Mouse (Mus musculus) liver, postnatal 0 days (tissue): ENCODE data around the gene Helq.

Experiments
- CTCF ChIP-seq: sonication (generic); IDR thresholded peaks from 2 replicates; pipeline ENCODE4 v1.5.1; 2016; ENCODE audit warnings: antibody characterized with exemption, low read depth
- EP300 ChIP-seq: IDR thresholded peaks from 2 replicates; pipeline ENCODE4 v1.6.1; 2016; ENCODE audit warnings: antibody characterized with exemption, low read depth, mild to moderate bottlenecking

DNA sequence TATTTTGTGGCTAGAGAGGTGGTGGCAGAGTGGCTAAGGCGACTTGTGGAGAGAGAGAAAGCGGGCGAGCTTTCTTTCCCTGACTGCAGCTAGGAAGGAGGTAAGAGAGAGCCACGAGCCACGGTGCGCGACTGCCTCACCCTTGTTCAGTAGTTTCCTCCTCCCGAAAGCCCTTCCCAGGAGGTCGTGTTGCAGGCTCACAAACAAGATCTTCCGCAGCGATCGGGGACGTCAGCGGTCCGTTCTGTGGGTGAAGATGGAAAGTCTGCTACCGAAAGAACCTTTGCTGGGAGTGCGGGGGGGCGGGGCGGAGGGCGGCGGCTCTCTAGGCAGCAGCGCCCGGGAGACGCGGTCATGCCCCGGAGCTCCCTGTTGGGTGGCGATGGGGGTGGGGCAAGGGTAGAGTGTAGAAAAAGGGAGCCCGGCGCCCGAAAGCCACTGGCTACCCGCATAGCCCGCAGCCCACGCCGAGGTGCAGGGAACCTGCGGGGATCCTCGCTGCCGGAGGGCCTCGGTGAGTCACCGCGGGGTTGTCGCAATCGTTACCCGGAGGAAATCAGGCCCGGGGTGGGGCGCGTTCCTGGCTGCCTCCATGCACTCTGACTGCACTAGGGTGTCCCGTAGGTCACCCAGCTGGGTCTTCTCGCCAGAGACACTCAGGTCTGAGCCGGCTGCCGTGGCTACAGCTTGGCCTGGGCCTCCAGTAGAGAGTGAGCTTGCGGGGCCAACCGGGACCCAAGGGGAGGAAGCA, 47.6 kb upstream of the Helq start:
- TF ChIP-seq EP300 = no peak
- TF ChIP-seq CTCF = no peak
